Mouse (Mus musculus) heart, adult 9 months (tissue): ENCODE measurements around the gene Tmprss11f.
"Not testable (repeated sequence)": the region's sequence is repeated elsewhere in the genome, so short reads cannot be mapped to it uniquely, and the experiment has no call there.

Experiments
- DNase-seq, 2 experiments: peaks; one replicate each; pipeline ENCODE4 v3.0.0; 2022; ENCODE audit warnings: low spot score in 2 of 2

Tmprss11f gene

GRCm38 (mm10) chr5:86632324-86632723, at the start of gene Tmprss11f:
TSS of gene Tmprss11f (minus strand) at chr5:86632424.
- DNase-seq, result no peak

DNA sequence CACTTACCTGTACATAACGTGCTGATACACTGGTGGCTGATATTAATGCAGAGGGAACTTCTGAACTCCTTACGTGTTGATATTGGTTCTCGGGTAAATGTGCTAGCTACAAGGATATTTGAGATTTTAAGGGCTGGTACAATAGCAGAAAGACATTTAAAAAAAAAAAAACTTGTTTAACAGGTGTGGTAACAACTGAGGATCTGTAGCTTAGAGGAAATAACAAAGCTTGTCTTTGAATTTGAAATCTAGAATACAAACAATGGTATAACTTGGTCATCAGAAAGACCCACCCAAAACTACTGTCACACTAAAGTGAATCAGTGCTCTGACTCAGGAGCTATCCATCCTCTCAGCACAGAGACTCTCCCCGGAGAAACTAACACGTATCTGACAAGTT, 44.0 kb upstream of the Tmprss11f start, which contains the start of gene Tmprss11b:
Gene Tmprss11b (minus strand): TSS at position 101 of the 400 bp plus-strand sequence.
- no peak for DNase-seq

DNA sequence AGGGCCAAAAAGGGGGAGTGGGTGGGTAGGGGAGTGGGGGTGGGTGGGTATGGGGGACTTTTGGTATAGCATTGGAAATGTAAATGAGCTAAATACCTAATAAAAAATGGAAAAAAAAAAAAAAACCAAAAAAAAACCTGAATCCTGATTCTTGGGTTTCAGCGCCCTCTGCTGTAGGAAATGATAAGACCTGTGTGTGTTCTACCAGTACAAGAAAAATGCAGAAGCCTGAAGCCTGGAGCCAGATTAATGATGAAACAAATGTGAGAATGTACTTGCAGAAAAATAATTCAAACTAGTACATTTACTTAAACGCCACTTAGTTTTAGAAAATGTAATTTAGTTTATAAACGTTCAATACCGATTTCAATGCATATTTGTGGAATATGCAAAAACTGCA, 17.0 kb upstream of the Tmprss11f start:
- DNase-seq, result not testable (repeated sequence)

- DNase-seq, result no peak
These were observed 8.6 kb upstream of the Tmprss11f start for GRCm38 (mm10) chr5:86640795-86641194.

DNA sequence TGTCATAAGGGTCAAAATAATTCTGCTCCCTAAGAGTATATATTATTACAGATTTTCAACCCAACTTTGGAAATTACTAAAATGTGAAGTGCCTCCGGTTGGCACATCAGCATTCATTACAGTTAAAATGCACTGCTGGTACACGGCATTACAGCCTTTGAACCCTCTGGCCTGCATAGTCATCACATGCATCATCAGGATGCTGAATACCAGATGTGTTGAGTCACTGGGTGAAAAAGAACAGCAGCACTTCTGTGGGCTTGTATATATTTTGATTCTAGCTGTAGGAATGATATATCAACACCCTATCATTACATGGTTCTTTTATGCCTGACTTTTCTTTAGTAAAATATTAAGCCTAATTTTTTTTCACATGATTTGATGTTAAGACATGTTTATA, 1.5 kb downstream of the Tmprss11f start:
- DNase-seq, result no peak

GRCm38 (mm10) chr5:86621778-86622177, 10.4 kb downstream of the Tmprss11f start:
- DNase-seq, result no peak

- DNase-seq, result no peak
These were observed 46.3 kb downstream of the Tmprss11f start for GRCm38 (mm10) chr5:86585896-86586295.

- no peak for DNase-seq
These were observed 49.6 kb downstream of the Tmprss11f start for GRCm38 (mm10) chr5:86582618-86583017.

- no peak for DNase-seq
These were observed 50.2 kb downstream of the Tmprss11f start for GRCm38 (mm10) chr5:86581998-86582397.

DNA sequence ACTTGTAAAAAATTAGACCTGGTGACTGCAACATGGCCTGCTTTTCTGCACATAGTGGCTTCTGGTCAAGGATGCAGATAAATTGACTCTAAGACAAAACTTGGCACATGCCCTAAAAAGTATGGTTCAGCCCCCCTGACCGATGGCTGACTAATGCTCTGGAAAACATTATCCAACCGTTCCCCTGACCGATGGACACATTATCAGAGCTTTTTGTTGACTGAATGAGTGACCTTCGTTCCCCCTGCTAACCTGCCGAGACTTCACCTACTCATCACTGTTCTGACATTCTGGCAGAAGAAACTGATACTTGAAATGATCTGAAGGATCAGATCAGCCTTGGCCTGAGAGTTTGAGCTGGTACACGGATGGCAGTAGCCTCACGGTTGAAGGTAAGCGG, 53.5 kb downstream of the Tmprss11f start:
- DNase-seq, result not testable (repeated sequence)

GRCm38 (mm10) chr5:86546693-86547092, 85.5 kb downstream of the Tmprss11f start:
- no peak for DNase-seq

GRCm38 (mm10) chr5:86540601-86541000, 91.6 kb downstream of the Tmprss11f start:
- no peak for DNase-seq

DNA sequence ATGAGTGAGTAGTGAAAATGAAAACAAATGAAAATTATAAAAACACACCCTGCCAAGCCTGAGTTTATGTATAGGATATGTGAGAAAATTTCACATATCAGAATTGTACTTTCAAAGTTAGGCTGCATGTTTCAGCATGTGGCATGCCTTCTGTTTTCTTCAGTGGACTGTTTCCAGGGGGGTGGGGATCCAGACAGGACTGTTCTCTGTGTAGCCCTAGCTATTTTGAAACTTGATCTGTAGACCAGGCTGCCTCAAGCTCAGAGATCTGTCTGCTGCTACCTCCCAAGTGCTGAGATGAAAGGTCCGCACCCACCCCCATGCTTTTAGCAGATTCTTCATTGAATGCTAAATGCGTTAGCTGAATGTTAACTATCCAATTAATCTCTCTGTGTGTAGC, 103.5 kb downstream of the Tmprss11f start:
- DNase-seq, result no peak

GRCm38 (mm10) chr5:86518500-86518899, 113.7 kb downstream of the Tmprss11f start, which contains the start of gene Tmprss11g:
TSS of gene Tmprss11g (minus strand) at chr5:86518600.
- DNase-seq, result no peak

DNA sequence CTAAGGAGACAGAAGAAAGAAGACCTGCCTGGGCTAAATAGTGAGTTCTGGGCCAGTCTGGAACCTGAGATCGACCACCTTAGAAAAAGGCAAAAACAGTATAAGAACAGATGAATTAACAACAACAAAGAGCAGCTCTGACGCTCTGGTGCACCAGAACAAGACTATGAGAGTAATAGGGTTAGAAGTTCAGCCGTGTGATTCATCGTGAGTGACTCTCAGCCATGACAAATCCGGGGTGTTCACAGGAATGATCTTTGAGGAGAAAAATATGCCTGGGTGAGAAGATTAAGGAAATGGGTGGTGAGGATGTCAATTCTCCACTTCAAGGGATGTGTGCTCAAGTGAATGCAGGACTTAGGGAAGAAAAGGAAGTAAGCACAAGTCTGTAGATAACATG, 120.7 kb downstream of the Tmprss11f start:
- DNase-seq, result no peak

- no peak for DNase-seq
These were observed 138.8 kb downstream of the Tmprss11f start for GRCm38 (mm10) chr5:86493453-86493852.

GRCm38 (mm10) chr5:86482562-86482961, 149.7 kb downstream of the Tmprss11f start:
- no peak for DNase-seq

- no peak for DNase-seq
These were observed 150.2 kb downstream of the Tmprss11f start for GRCm38 (mm10) chr5:86482031-86482430.

- DNase-seq, result no peak
These were observed 158.4 kb downstream of the Tmprss11f start for GRCm38 (mm10) chr5:86473859-86474258.
